Mouse (Mus musculus): ENCODE measurements at regions not wholly inside any gene's neighbourhood (a gene's known extent, or its start where the extent isn't known, plus 50 kb on each side); places are given as distances from the start of the nearest gene placed in this dataset.

GRCm38 (mm10) chr16:78222377-78222776 lies 78.9 kb upstream of the Cxadr start:
- TF ChIP-seq POLR2A (IDR thresholded peaks at IDR 0.05; ENCODE audit: control insufficient read depth, low read depth, low read length): no peak
- TF ChIP-seq CTCF (IDR thresholded peaks at IDR 0.05; ENCODE audit: control insufficient read depth, insufficient read depth, insufficient replicate concordance, low read depth, low read length): no peak
